Mouse (Mus musculus): ENCODE measurements around the gene Pax4. TPM values are rescaled to one million over a fixed set of nuclear protein-coding genes. Genes with fewer than 3 reads are reported as not detected.

Gene Pax4
- polyA plus RNA-seq, 1 experiment from 2014 or later = not detected

GRCm38 (mm10) chr6:28474839-28475238 is 25.7 kb upstream of the Pax4 start, which contains the start of gene Snd1:
TSS of gene Snd1 (plus strand) at chr6:28475139.
- no peak within 1 kb of the TSS for H3K4me2 ChIP-seq
- no peak within 1 kb of the TSS for H3K9ac ChIP-seq
- no peak within 1 kb of the TSS for H3K4me3 ChIP-seq
- no peaks in the 10 kb centered on the region for H3K9me3 ChIP-seq
- no peak within 1 kb of the TSS for H3K27ac ChIP-seq
- H3K4me1 ChIP-seq = peaks cover 5% of the 10 kb centered on the region; the same call in 1 of the 2 replicates
- no peak for ATAC-seq (ENCODE audit: borderline replicate concordance, extremely low read depth, low FRiP score, low TSS enrichment)
- no peaks in the 10 kb centered on the region for H3K36me3 ChIP-seq
- no peaks in the 10 kb centered on the region for H3K27me3 ChIP-seq
- WGBS = 81% methylated on average over 5 of the region's 5 CpGs

- Histone ChIP-seq H3K4me2 (no peak overlapping the region), H3K4me1 (peaks cover 5% of the 10 kb centered on the region; the same call in 1 of the 2 replicates), H3K9ac (no peak overlapping the region), H3K27me3 (no peaks in the 10 kb centered on the region), H3K27ac (no peak overlapping the region), H3K36me3 (no peaks in the 10 kb centered on the region), H3K9me3 (no peaks in the 10 kb centered on the region), H3K4me3 (no peak overlapping the region)
- 84% methylated on average over 4 of the region's 4 CpGs for WGBS
- ATAC-seq (ENCODE audit: borderline replicate concordance, extremely low read depth, low FRiP score, low TSS enrichment) = no peak
Measured at GRCm38 (mm10) chr6:28474211-28474610, 25.1 kb upstream of the Pax4 start.

GRCm38 (mm10) chr6:28471284-28472035 is 22.3 kb upstream of the Pax4 start:
- H3K4me2 ChIP-seq = no peak overlapping the region
- no peak overlapping the region for H3K9ac ChIP-seq
- H3K4me1 ChIP-seq = no peaks in the 10 kb centered on the region
- H3K9me3 ChIP-seq = no peaks in the 10 kb centered on the region
- no peak overlapping the region for H3K27ac ChIP-seq
- no peaks in the 10 kb centered on the region for H3K36me3 ChIP-seq
- H3K27me3 ChIP-seq = no peaks in the 10 kb centered on the region
- no peak overlapping the region for H3K4me3 ChIP-seq
- WGBS = 83% methylated on average over 9 of the region's 9 CpGs
- ATAC-seq (ENCODE audit: borderline replicate concordance, extremely low read depth, low FRiP score, low TSS enrichment) = no peak

GRCm38 (mm10) chr6:28470621-28471020 is 21.5 kb upstream of the Pax4 start:
- Histone ChIP-seq H3K36me3 (no peaks in the 10 kb centered on the region), H3K27ac (no peak overlapping the region), H3K4me1 (no peaks in the 10 kb centered on the region), H3K27me3 (no peaks in the 10 kb centered on the region), H3K4me3 (no peak overlapping the region), H3K9me3 (no peaks in the 10 kb centered on the region), H3K9ac (no peak overlapping the region), H3K4me2 (no peak overlapping the region)
- 71% methylated on average over 5 of the region's 5 CpGs for WGBS
- ATAC-seq (ENCODE audit: borderline replicate concordance, extremely low read depth, low FRiP score, low TSS enrichment) = no peak

GRCm38 (mm10) chr6:28470017-28470602 is 21.0 kb upstream of the Pax4 start:
- WGBS = 49% methylated on average over 4 of the region's 4 CpGs

GRCm38 (mm10) chr6:28464630-28465029 is 15.5 kb upstream of the Pax4 start:
- Histone ChIP-seq H3K9ac (no peak overlapping the region), H3K27me3 (no peaks in the 10 kb centered on the region), H3K4me2 (no peak overlapping the region), H3K4me1 (no peaks in the 10 kb centered on the region), H3K4me3 (no peak overlapping the region), H3K36me3 (no peaks in the 10 kb centered on the region), H3K27ac (no peak overlapping the region), H3K9me3 (no peaks in the 10 kb centered on the region)
- no peak for ATAC-seq (ENCODE audit: borderline replicate concordance, extremely low read depth, low FRiP score, low TSS enrichment)
- 25% methylated on average over 6 of the region's 6 CpGs for WGBS

More at GRCm38 (mm10) chr6:28470017-28470602, 21.0 kb upstream of the Pax4 start:
- Histone ChIP-seq H3K4me3 (no peak overlapping the region), H3K9ac (no peak overlapping the region), H3K27me3 (no peaks in the 10 kb centered on the region), H3K4me2 (no peak overlapping the region), H3K4me1 (no peaks in the 10 kb centered on the region), H3K27ac (no peak overlapping the region), H3K36me3 (no peaks in the 10 kb centered on the region), H3K9me3 (no peaks in the 10 kb centered on the region)
- no peak for ATAC-seq (ENCODE audit: borderline replicate concordance, extremely low read depth, low FRiP score, low TSS enrichment)

- Histone ChIP-seq H3K27ac (no peak overlapping the region), H3K4me2 (no peak overlapping the region), H3K9ac (no peak overlapping the region), H3K4me1 (no peaks in the 10 kb centered on the region), H3K36me3 (no peaks in the 10 kb centered on the region), H3K27me3 (no peaks in the 10 kb centered on the region), H3K9me3 (no peaks in the 10 kb centered on the region), H3K4me3 (no peak overlapping the region)
- no peak for ATAC-seq (ENCODE audit: borderline replicate concordance, extremely low read depth, low FRiP score, low TSS enrichment)
- 5% methylated on average over 5 of the region's 5 CpGs for WGBS
Measured at GRCm38 (mm10) chr6:28460534-28460933, 11.4 kb upstream of the Pax4 start.

GRCm38 (mm10) chr6:28459221-28459668 is 10.1 kb upstream of the Pax4 start:
- Histone ChIP-seq H3K4me1 (no peaks in the 10 kb centered on the region), H3K4me3 (no peak overlapping the region), H3K9ac (no peak overlapping the region), H3K36me3 (no peaks in the 10 kb centered on the region), H3K4me2 (no peak overlapping the region), H3K9me3 (no peaks in the 10 kb centered on the region), H3K27ac (no peak overlapping the region), H3K27me3 (no peaks in the 10 kb centered on the region)
- ATAC-seq (ENCODE audit: borderline replicate concordance, extremely low read depth, low FRiP score, low TSS enrichment) = no peak

GRCm38 (mm10) chr6:28450977-28451376 is 1.8 kb upstream of the Pax4 start:
- under 1% methylated on average over 11 of the region's 12 CpGs for WGBS
- Histone ChIP-seq H3K9ac (no peak overlapping the region), H3K27me3 (peaks cover 31% of the 10 kb centered on the region), H3K4me3 (no peak overlapping the region), H3K27ac (no peak overlapping the region), H3K9me3 (no peaks in the 10 kb centered on the region), H3K4me1 (no peaks in the 10 kb centered on the region), H3K4me2 (no peak overlapping the region), H3K36me3 (no peaks in the 10 kb centered on the region)
- no peak for ATAC-seq (ENCODE audit: borderline replicate concordance, extremely low read depth, low FRiP score, low TSS enrichment)

- no peaks in the 10 kb centered on the region for H3K36me3 ChIP-seq
- ATAC-seq (ENCODE audit: borderline replicate concordance, extremely low read depth, low FRiP score, low TSS enrichment) = no peak
- no peak overlapping the region for H3K4me3 ChIP-seq
- H3K4me1 ChIP-seq = no peaks in the 10 kb centered on the region
- WGBS = 14% methylated on average over 5 of the region's 5 CpGs
- H3K9me3 ChIP-seq = no peaks in the 10 kb centered on the region
- no peak overlapping the region for H3K27ac ChIP-seq
- H3K9ac ChIP-seq = no peak overlapping the region
- H3K4me2 ChIP-seq = no peak overlapping the region
- peaks cover 31% of the 10 kb centered on the region for H3K27me3 ChIP-seq
Measured at GRCm38 (mm10) chr6:28450481-28450880, 1.3 kb upstream of the Pax4 start.

- no peak overlapping the region for H3K9ac ChIP-seq
- H3K9me3 ChIP-seq = no peaks in the 10 kb centered on the region
- no peak overlapping the region for H3K4me3 ChIP-seq
- 78% methylated on average over 7 of the region's 7 CpGs for WGBS
- H3K27me3 ChIP-seq = peaks cover 31% of the 10 kb centered on the region
- H3K4me1 ChIP-seq = no peaks in the 10 kb centered on the region
- no peaks in the 10 kb centered on the region for H3K36me3 ChIP-seq
- H3K4me2 ChIP-seq = no peak overlapping the region
- no peak overlapping the region for H3K27ac ChIP-seq
- no peak for ATAC-seq (ENCODE audit: borderline replicate concordance, extremely low read depth, low FRiP score, low TSS enrichment)
Measured at GRCm38 (mm10) chr6:28447937-28448336, 1.2 kb downstream of the Pax4 start.

- H3K27ac ChIP-seq = no peak overlapping the region
- no peaks in the 10 kb centered on the region for H3K9me3 ChIP-seq
- no peaks in the 10 kb centered on the region for H3K4me1 ChIP-seq
- H3K36me3 ChIP-seq = peaks cover 14% of the 10 kb centered on the region
- no peaks in the 10 kb centered on the region for H3K27me3 ChIP-seq
- H3K9ac ChIP-seq = no peak overlapping the region
- H3K4me3 ChIP-seq = no peak overlapping the region
- no peak for ATAC-seq (ENCODE audit: borderline replicate concordance, extremely low read depth, low FRiP score, low TSS enrichment)
- WGBS = 59% methylated on average over 6 of the region's 6 CpGs
- no peak overlapping the region for H3K4me2 ChIP-seq
Measured at GRCm38 (mm10) chr6:28431538-28431855, 17.7 kb downstream of the Pax4 start.

All from lung, embryonic 15.5 days (tissue).